Mouse (Mus musculus) megakaryocyte, embryonic 14.5 days (primary cell): ENCODE measurements at regions not wholly inside any gene's neighbourhood (a gene's known extent, or its start where the extent isn't known, plus 50 kb on each side); places are given as distances from the start of the nearest gene placed in this dataset.
"Not testable (repeated sequence)": the region's sequence is repeated elsewhere in the genome, so short reads cannot be mapped to it uniquely, and the experiment has no call there.

Experiments
- H3K27me3 ChIP-seq: replicated peaks from 2 replicates; pipeline ENCODE3; 2012; ENCODE audit warnings: inconsistent platforms
- H3K36me3 ChIP-seq: replicated peaks from 2 replicates; pipeline ENCODE3; 2012; ENCODE audit warnings: low read length, inconsistent platforms, mixed read lengths
- H3K4me1 ChIP-seq: 2 replicates; pipeline ENCODE4 v1.6.1; 2012; ENCODE audit warnings: inconsistent platforms
- H3K4me3 ChIP-seq: replicated peaks from 2 replicates; pipeline ENCODE3; 2012; ENCODE audit warnings: moderate library complexity, mild to moderate bottlenecking, inconsistent platforms
- H3K9me3 ChIP-seq: 2 replicates; pipeline ENCODE4 v1.6.1; 2012; ENCODE audit warnings: inconsistent platforms
- FLI1 ChIP-seq: IDR thresholded peaks from 2 replicates; pipeline ENCODE4 v1.6.1; 2012; ENCODE audit warnings: low read length, inconsistent platforms, mixed read lengths
- GATA1 ChIP-seq: IDR thresholded peaks from 3 replicates; pipeline ENCODE4 v1.6.1; 2012; ENCODE audit warnings: mixed read lengths, low read length, inconsistent platforms, borderline replicate concordance

GRCm38 (mm10) chr12:51143196-51143595 is 204.7 kb upstream of the G2e3 start:
- TF ChIP-seq FLI1 (no peak), GATA1 (no peak)
- Histone ChIP-seq H3K36me3 (no peaks in the 10 kb centered on the region), H3K27me3 (no peaks in the 10 kb centered on the region), H3K4me1 (no peaks in the 10 kb centered on the region), H3K4me3 (no peak overlapping the region), H3K9me3 (peaks cover 3% of the 10 kb centered on the region; the same call in 1 of the 2 replicates)

GRCm38 (mm10) chr12:51133676-51134075 is 214.2 kb upstream of the G2e3 start:
- not testable (repeated sequence) for H3K36me3 ChIP-seq, H3K4me3 ChIP-seq, H3K4me1 ChIP-seq, H3K27me3 ChIP-seq
- peaks cover 30% of the 10 kb centered on the region for H3K9me3 ChIP-seq

- Histone ChIP-seq H3K4me1 (no peaks in the 10 kb centered on the region), H3K27me3 (no peaks in the 10 kb centered on the region), H3K4me3 (no peak overlapping the region), H3K9me3 (peaks cover 23% of the 10 kb centered on the region), H3K36me3 (no peaks in the 10 kb centered on the region)
- no peak for TF ChIP-seq GATA1
- TF ChIP-seq FLI1, result no peak
Measured at GRCm38 (mm10) chr12:51128274-51128673, 219.6 kb upstream of the G2e3 start.

GRCm38 (mm10) chr12:51118781-51119180 is 229.1 kb upstream of the G2e3 start:
- Histone ChIP-seq H3K36me3 (no peaks in the 10 kb centered on the region), H3K4me3 (no peak overlapping the region), H3K9me3 (peaks cover 38% of the 10 kb centered on the region), H3K27me3 (no peaks in the 10 kb centered on the region), H3K4me1 (no peaks in the 10 kb centered on the region)
- TF ChIP-seq FLI1 (no peak), GATA1 (no peak)

GRCm38 (mm10) chr12:51118021-51118694 is 229.7 kb upstream of the G2e3 start:
- Histone ChIP-seq H3K27me3 (no peaks in the 10 kb centered on the region), H3K4me1 (no peaks in the 10 kb centered on the region), H3K36me3 (no peaks in the 10 kb centered on the region), H3K9me3 (peaks cover 38% of the 10 kb centered on the region), H3K4me3 (no peak overlapping the region)
- TF ChIP-seq FLI1 (no peak), GATA1 (no peak)

GRCm38 (mm10) chr12:51117436-51118020 is 230.3 kb upstream of the G2e3 start:
- Histone ChIP-seq H3K4me1 (no peaks in the 10 kb centered on the region), H3K27me3 (no peaks in the 10 kb centered on the region), H3K36me3 (no peaks in the 10 kb centered on the region), H3K9me3 (peaks cover 38% of the 10 kb centered on the region), H3K4me3 (no peak overlapping the region)
- no peak for TF ChIP-seq FLI1
- no peak for TF ChIP-seq GATA1

- Histone ChIP-seq H3K9me3 (peaks cover 9% of the 10 kb centered on the region), H3K36me3 (no peaks in the 10 kb centered on the region), H3K27me3 (no peaks in the 10 kb centered on the region), H3K4me1 (no peaks in the 10 kb centered on the region), H3K4me3 (no peak overlapping the region)
- no peak for TF ChIP-seq GATA1
- TF ChIP-seq FLI1, result no peak
Measured at GRCm38 (mm10) chr12:51111811-51112210, 236.1 kb upstream of the G2e3 start.

- no peaks in the 10 kb centered on the region for H3K27me3 ChIP-seq
- no peak overlapping the region for H3K4me3 ChIP-seq
- H3K4me1 ChIP-seq, result no peaks in the 10 kb centered on the region
- no peaks in the 10 kb centered on the region for H3K36me3 ChIP-seq
- TF ChIP-seq GATA1, result no peak
- TF ChIP-seq FLI1, result no peak
- 0 out of 2 replicates have a peak, but pooled peaks cover 4% of the 10 kb centered on the region for H3K9me3 ChIP-seq
Measured at GRCm38 (mm10) chr12:51108044-51108443, 239.8 kb upstream of the G2e3 start.

GRCm38 (mm10) chr12:51103541-51104042 is 244.3 kb upstream of the G2e3 start:
- no peaks in the 10 kb centered on the region for H3K27me3 ChIP-seq
- peaks cover 9% of the 10 kb centered on the region; the same call in 1 of the 2 replicates for H3K9me3 ChIP-seq
- H3K4me1 ChIP-seq, result no peaks in the 10 kb centered on the region
- H3K4me3 ChIP-seq, result no peak overlapping the region
- TF ChIP-seq FLI1 (no peak), GATA1 (no peak)
- H3K36me3 ChIP-seq, result no peaks in the 10 kb centered on the region

GRCm38 (mm10) chr12:51101636-51102035 is 246.2 kb upstream of the G2e3 start:
- Histone ChIP-seq H3K9me3 (peaks cover 9% of the 10 kb centered on the region; the same call in 1 of the 2 replicates), H3K27me3 (no peaks in the 10 kb centered on the region), H3K4me1 (no peaks in the 10 kb centered on the region), H3K4me3 (no peak overlapping the region), H3K36me3 (no peaks in the 10 kb centered on the region)
- no peak for TF ChIP-seq FLI1
- no peak for TF ChIP-seq GATA1

GRCm38 (mm10) chr12:51100868-51101267 is 247.0 kb upstream of the G2e3 start:
- no peaks in the 10 kb centered on the region for H3K36me3 ChIP-seq
- no peaks in the 10 kb centered on the region for H3K4me1 ChIP-seq
- TF ChIP-seq FLI1, result no peak
- TF ChIP-seq GATA1, result no peak
- H3K4me3 ChIP-seq, result no peak overlapping the region
- peaks cover 8% of the 10 kb centered on the region; the same call in 1 of the 2 replicates for H3K9me3 ChIP-seq
- H3K27me3 ChIP-seq, result no peaks in the 10 kb centered on the region
